Mouse (Mus musculus): Measurements from ENCODE around the gene Pex12.
"Not testable (repeated sequence)": the region's sequence is repeated elsewhere in the genome, so short reads cannot be mapped to it uniquely, and the experiment has no call there.

Pex12 gene

GRCm38 (mm10) chr11:83289036-83289435 is 13.3 kb downstream of the Pex12 start:
- no peak for DNase-seq (ENCODE audit: extremely low spot score, low read depth, low spot score)

- DNase-seq (ENCODE audit: extremely low spot score, low read depth, low spot score) = no peak
These were observed 15.8 kb downstream of the Pex12 start, which contains the start of gene Slfn14 for GRCm38 (mm10) chr11:83286566-83286965. Gene Slfn14, minus strand, starts transcription at chr11:83286726.

- DNase-seq (ENCODE audit: extremely low spot score, low read depth, low spot score) = no peak
These were observed 16.8 kb downstream of the Pex12 start for GRCm38 (mm10) chr11:83285627-83286026.

- no peak for DNase-seq (ENCODE audit: extremely low spot score, low read depth, low spot score)
These were observed 20.3 kb downstream of the Pex12 start for GRCm38 (mm10) chr11:83282084-83282483.

GRCm38 (mm10) chr11:83279691-83280090 is 22.7 kb downstream of the Pex12 start:
- DNase-seq (ENCODE audit: extremely low spot score, low read depth, low spot score) = no peak

- DNase-seq (ENCODE audit: extremely low spot score, low read depth, low spot score) = no peak
These were observed 23.4 kb downstream of the Pex12 start for GRCm38 (mm10) chr11:83279024-83279423.

GRCm38 (mm10) chr11:83276251-83276650 is 26.1 kb downstream of the Pex12 start:
- DNase-seq (ENCODE audit: extremely low spot score, low read depth, low spot score) = no peak

- no peak for DNase-seq (ENCODE audit: extremely low spot score, low read depth, low spot score)
These were observed 30.2 kb downstream of the Pex12 start for GRCm38 (mm10) chr11:83271951-83272843.

- DNase-seq (ENCODE audit: extremely low spot score, low read depth, low spot score) = peak; percentile 91
These were observed 31.0 kb downstream of the Pex12 start for GRCm38 (mm10) chr11:83271151-83271950.

- no peak for DNase-seq (ENCODE audit: extremely low spot score, low read depth, low spot score)
These were observed 31.6 kb downstream of the Pex12 start for GRCm38 (mm10) chr11:83270842-83271150.

- no peak for DNase-seq (ENCODE audit: extremely low spot score, low read depth, low spot score)
These were observed 39.2 kb downstream of the Pex12 start for GRCm38 (mm10) chr11:83263146-83263545.

- no peak for DNase-seq (ENCODE audit: extremely low spot score, low read depth, low spot score)
These were observed 39.7 kb downstream of the Pex12 start for GRCm38 (mm10) chr11:83262673-83263072.

GRCm38 (mm10) chr11:83257211-83257610 is 45.2 kb downstream of the Pex12 start:
- not testable (repeated sequence) for DNase-seq (ENCODE audit: extremely low spot score, low read depth, low spot score)

Data from hindlimb bud, embryonic 11.5 days (tissue).